Mouse (Mus musculus) adrenal gland, adult 2 months (tissue): ENCODE measurements around the gene Myh9. TPM values are rescaled to one million over a fixed set of nuclear protein-coding genes. Genes with fewer than 3 reads are reported as not detected.

Source experiments
- polyA plus RNA-seq: library from polyadenylated mRNA; depleted of rRNA; stranded (reverse); fragments of >200 nt; gene quantifications from 2 replicates; pipeline ENCODE4 v1.2.3, GENCODE M21; 2012; rRNA removed
- total RNA-seq, 2 experiments: library from RNA; stranded (reverse); gene quantifications; 2 replicates each; pipeline ENCODE4 v1.2.3; 2021

Gene Myh9
- total and polyA plus RNA-seq, 3 experiments: 51.9 to 306 (median 280) TPM

Other genes starting within 250 kb of the Myh9 start
- under 1 TPM; 0.14 to 0.41 TPM for gene Apol10b, start 246.1 kb downstream of the Myh9 start, total RNA-seq
- 0.07 TPM in 1 of 2 replicates, not detected in the other for gene Apol10b, start 246.1 kb downstream of the Myh9 start, polyA plus RNA-seq
- gene Gm36245, start 242.9 kb downstream of the Myh9 start, total RNA-seq: not detected
- gene Gm36245, start 242.9 kb downstream of the Myh9 start, polyA plus RNA-seq: not detected in 2 replicates
- under 1 TPM; 0.52 to 0.73 TPM for gene Apol11b, start 198.9 kb downstream of the Myh9 start, total RNA-seq
- gene Apol11b, start 198.9 kb downstream of the Myh9 start, polyA plus RNA-seq: 0.04 TPM in 1 of 2 replicates, not detected in the other
- under 1 TPM in 1 of 2 experiments, not detected in 1; 0.52 TPM for gene Apol7e, start 143.3 kb downstream of the Myh9 start, total RNA-seq
- 0.12 TPM in 1 of 2 replicates, not detected in the other for gene Apol7e, start 143.3 kb downstream of the Myh9 start, polyA plus RNA-seq
- 1 to 10 TPM in 1 of 2 experiments, under 1 TPM in 1; 0.58 to 1.5 TPM for gene Apol9b, start 113.1 kb downstream of the Myh9 start, total RNA-seq
- gene Apol9b, start 113.1 kb downstream of the Myh9 start, polyA plus RNA-seq: 1.5 and 3.2 TPM in 2 replicates
- gene Apol8, start 85.2 kb downstream of the Myh9 start, total RNA-seq: not detected
- not detected in 2 replicates for gene Apol8, start 85.2 kb downstream of the Myh9 start, polyA plus RNA-seq
- 100 to 1,000 TPM; 538 to 652 TPM for gene Txn2, start 86.8 kb upstream of the Myh9 start, total RNA-seq
- 1,033 and 1,131 TPM in 2 replicates for gene Txn2, start 86.8 kb upstream of the Myh9 start, polyA plus RNA-seq
- gene Foxred2, start 114.5 kb upstream of the Myh9 start, total RNA-seq: 1 to 10 TPM; 2.4 to 2.9 TPM
- 3.5 and 4.5 TPM in 2 replicates for gene Foxred2, start 114.5 kb upstream of the Myh9 start, polyA plus RNA-seq
- 100 to 1,000 TPM; 149 to 195 TPM for gene Eif3d, start 128.6 kb upstream of the Myh9 start, total RNA-seq
- 190 and 196 TPM in 2 replicates for gene Eif3d, start 128.6 kb upstream of the Myh9 start, polyA plus RNA-seq